Comparison of ENCODE assay signal across 7 mouse cellular contexts in the genomic region with DNA sequence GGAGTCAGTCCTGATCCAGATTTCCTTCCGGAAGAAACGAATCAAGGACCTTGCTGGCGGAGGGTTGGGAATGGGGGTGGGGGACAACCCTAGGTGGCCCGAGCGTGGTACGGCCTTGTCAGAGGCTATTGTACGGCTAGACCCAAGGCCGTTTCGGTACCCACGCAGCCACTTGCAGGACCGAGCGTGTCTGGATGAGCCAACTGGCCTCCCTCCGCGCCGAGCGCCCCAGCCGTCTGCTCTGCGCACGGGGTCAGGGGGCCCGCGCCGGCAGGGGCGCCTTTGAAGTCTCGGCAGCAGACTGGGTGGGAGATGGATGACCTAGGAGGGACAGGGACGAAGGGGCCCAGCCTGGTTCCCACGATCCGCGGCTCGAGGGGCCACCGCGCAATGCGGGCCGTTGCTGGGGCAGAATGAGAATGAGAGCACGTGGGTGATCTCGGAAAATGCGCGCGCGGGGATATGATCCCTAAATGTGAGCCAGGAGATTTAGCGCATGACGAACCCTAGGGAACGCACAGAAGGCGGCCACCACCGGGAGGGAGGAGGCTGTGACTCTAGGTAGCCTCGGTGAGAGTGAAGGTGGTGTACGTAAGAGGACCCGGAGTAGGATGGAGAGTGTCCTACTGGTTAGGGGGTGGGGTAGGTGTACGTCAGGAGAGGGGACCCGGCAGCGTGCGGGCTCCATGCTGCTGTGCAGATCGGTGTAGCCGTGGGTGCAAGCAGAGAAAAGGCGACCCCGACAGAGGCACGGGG.
A peak's percentile ranks its signal among the peaks of the same experiment; 100 is the strongest.
DNase-seq lines count a peak whose midpoint lies in the region; ATAC-seq lines count a peak whose summit lies in the region.

No protein-coding gene starts in this region.

- peak overlapping the region; percentile 77 for H3K9ac ChIP-seq in kidney, embryonic 16.5 days (replicated peaks; ENCODE audit: low read length)

- no peaks in the 10 kb centered on the region for H3K36me3 ChIP-seq in kidney, embryonic 16.5 days (ENCODE audit: insufficient read depth, low read length)

- WGBS in kidney, embryonic 16.5 days: under 1% methylated on average over 56 of the region's 56 CpGs

- DNase-seq in right cerebral cortex, postnatal 10 days (ENCODE audit: low spot score in 2 of 2): peak; percentile 26 to 30
- DNase-seq in right cerebral cortex, adult 18-20 months: no peak
- DNase-seq in brain, adult 2 months (ENCODE audit: low read depth, low spot score): peak; percentile 2
- DNase-seq in forelimb bud, embryonic 11.5 days (ENCODE audit: low read depth, low spot score): peak; percentile 62
- DNase-seq in right cerebral cortex, postnatal 25 days: peak; percentile 8

- peaks cover 15% of the 10 kb centered on the region for H3K4me1 ChIP-seq in kidney, embryonic 16.5 days (ENCODE audit: insufficient read depth, low read length)

- H3K27me3 ChIP-seq in kidney, embryonic 16.5 days (ENCODE audit: insufficient read depth, low read length): no peaks in the 10 kb centered on the region

- ATAC-seq in kidney, embryonic 16.5 days (ENCODE audit: low FRiP score, low TSS enrichment): peak; percentile 86
- peak; percentile 37 for ATAC-seq in megakaryocyte, adult 5-6 weeks (ENCODE audit: poor library complexity, severe bottlenecking)

- H3K27ac ChIP-seq in kidney, embryonic 16.5 days (ENCODE audit: low read length): peak overlapping the region; percentile 87

- H3K4me2 ChIP-seq in kidney, embryonic 16.5 days (replicated peaks; ENCODE audit: low read depth, low read length): peak overlapping the region; percentile 95

- H3K4me3 ChIP-seq in kidney, embryonic 16.5 days (ENCODE audit: low read length): peak overlapping the region; percentile 57

- H3K9me3 ChIP-seq in kidney, embryonic 16.5 days (ENCODE audit: low read length): no peaks in the 10 kb centered on the region
